Mouse (Mus musculus): ENCODE data around the gene Tbx1.
"Not testable (repeated sequence)": the region's sequence is repeated elsewhere in the genome, so short reads cannot be mapped to it uniquely, and the experiment has no call there.

DNA sequence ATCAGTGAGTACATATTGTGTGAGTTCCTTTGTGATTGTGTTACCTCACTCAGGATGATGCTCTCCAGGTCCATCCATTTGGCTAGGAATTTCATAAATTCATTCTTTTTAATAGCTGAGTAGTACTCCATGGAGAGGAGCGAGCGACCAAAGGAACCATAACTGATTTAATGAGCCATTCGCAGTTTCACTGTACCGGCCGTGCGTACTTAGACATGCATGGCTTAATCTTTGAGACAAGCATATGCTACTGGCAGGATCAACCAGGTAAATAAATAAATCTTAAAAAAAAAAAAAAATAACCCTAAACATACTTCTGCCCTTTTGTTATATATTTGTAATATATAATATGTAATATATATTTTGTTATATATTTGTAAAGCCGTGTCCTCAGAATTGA is 57.4 kb downstream of the Tbx1 start:
- not testable (repeated sequence) for TF ChIP-seq CHD2 (IDR thresholded peaks at IDR 0.05; ENCODE audit: low read depth, low read length); ZNF384 (IDR thresholded peaks at IDR 0.05; ENCODE audit: low read depth, low read length); HCFC1 (IDR thresholded peaks at IDR 0.05; ENCODE audit: borderline replicate concordance, insufficient read depth, low read length)
